Mouse (Mus musculus) E14TG2a.4 (cell line): ENCODE results near the gene Slc27a1.

Experiments
- CTCF ChIP-seq: conservative IDR thresholded peaks from 2 replicates; pipeline ENCODE4 v1.5.1; 2014; ENCODE audit warnings: low read length
- NANOG ChIP-seq: IDR thresholded peaks from 2 replicates; pipeline ENCODE4 v1.6.1; 2014; ENCODE audit warnings: borderline replicate concordance, low read length, mixed read lengths
- POU5F1 ChIP-seq: IDR thresholded peaks from 2 replicates; pipeline ENCODE4 v1.6.1; 2014; ENCODE audit warnings: low read length, borderline replicate concordance

GRCm38 (mm10) chr8:71561401-71561800 lies 7.3 kb upstream of the Slc27a1 start:
- TF ChIP-seq CTCF = peak; percentile 61
- TF ChIP-seq NANOG = no peak
- no peak for TF ChIP-seq POU5F1
